Mouse (Mus musculus) testis, adult 2 months (tissue): ENCODE measurements around the gene Gin1. TPM values are rescaled to one million over a fixed set of nuclear protein-coding genes. Genes with fewer than 3 reads are reported as not detected.

Source experiments
- H3K27ac ChIP-seq: fragments of 200-500 bp; 2 replicates; pipeline ENCODE4 v1.5.1; 2012; ENCODE audit warnings: low read depth, low read length; ENCODE audit not compliant: control insufficient read depth, insufficient read depth
- H3K27me3 ChIP-seq: fragments of 200-500 bp; 2 replicates; pipeline ENCODE4 v1.6.1; 2012; ENCODE audit warnings: mild to moderate bottlenecking, low read length, moderate library complexity; ENCODE audit not compliant: control insufficient read depth, insufficient read depth
- H3K36me3 ChIP-seq: fragments of 200-500 bp; 2 replicates; pipeline ENCODE4 v1.6.1; 2012; ENCODE audit warnings: mild to moderate bottlenecking, low read length; ENCODE audit not compliant: control insufficient read depth, insufficient read depth
- H3K4me1 ChIP-seq: fragments of 200-500 bp; 2 replicates; pipeline ENCODE4 v1.6.1; 2012; ENCODE audit warnings: low read length; ENCODE audit not compliant: control insufficient read depth, insufficient read depth
- H3K4me3 ChIP-seq: fragments of 200-500 bp; 2 replicates; pipeline ENCODE4 v1.5.1; 2012; ENCODE audit warnings: low read depth, mild to moderate bottlenecking, low read length, moderate library complexity, mixed read lengths; ENCODE audit not compliant: control insufficient read depth
- CTCF ChIP-seq: fragments of 200-500 bp; IDR thresholded peaks from 2 replicates; pipeline ENCODE4 v1.5.1; 2012; ENCODE audit warnings: low read depth, mild to moderate bottlenecking, inconsistent platforms, low read length, moderate library complexity; ENCODE audit not compliant: control insufficient read depth, insufficient read depth, insufficient replicate concordance
- POLR2A ChIP-seq: fragments of 200-500 bp; IDR thresholded peaks from 2 replicates; pipeline ENCODE4 v1.6.1; 2012; ENCODE audit warnings: low read depth, mild to moderate bottlenecking, inconsistent platforms, low read length, moderate library complexity; ENCODE audit not compliant: control insufficient read depth
- polyA plus RNA-seq: library from polyadenylated mRNA; depleted of rRNA; stranded (reverse); fragments of >200 nt; gene quantifications from 2 replicates; pipeline ENCODE4 v1.2.3, GENCODE M21; 2012

Gene Gin1
- polyA plus RNA-seq, 1 experiment = 6.6 TPM

DNA sequence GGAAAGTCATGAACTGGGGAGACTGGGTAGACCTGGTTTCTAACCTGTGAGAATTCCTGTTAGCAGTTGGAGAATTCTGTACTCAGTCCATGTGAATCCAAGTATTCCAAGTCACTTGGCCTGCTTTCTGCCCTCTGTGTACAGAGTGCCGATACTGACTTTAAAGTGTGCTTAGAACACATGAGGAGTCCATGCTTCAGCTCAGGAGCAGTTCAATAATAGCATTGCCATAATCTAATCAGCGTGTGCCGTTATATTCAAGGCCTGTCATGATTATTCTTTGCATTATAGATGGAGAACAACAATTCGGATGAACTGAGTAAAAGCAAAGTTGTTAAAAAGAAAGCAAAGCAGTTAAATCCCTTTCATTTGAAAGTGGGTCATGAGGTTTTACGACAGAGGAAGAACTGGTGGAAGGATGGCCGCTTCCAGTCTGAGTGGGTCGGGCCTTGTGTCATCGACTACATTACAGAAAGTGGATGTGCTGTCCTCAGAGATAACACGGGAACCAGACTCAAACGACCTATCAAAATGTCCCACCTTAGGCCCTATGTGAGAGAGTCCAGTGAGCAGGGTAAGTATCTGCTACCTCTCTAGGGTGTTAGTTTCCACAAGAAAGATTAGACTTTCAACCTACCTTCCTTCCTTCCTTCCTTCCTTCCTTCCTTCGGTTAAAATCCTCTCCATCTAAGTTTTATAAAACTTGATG lies 15.9 kb downstream of the Gin1 start:
- no peak overlapping the region for H3K4me3 ChIP-seq
- H3K27me3 ChIP-seq = no peaks in the 10 kb centered on the region
- H3K4me1 ChIP-seq = no peaks in the 10 kb centered on the region
- H3K36me3 ChIP-seq = no peaks in the 10 kb centered on the region
- no peak overlapping the region for H3K27ac ChIP-seq
- TF ChIP-seq POLR2A (no peak), CTCF (no peak)

DNA sequence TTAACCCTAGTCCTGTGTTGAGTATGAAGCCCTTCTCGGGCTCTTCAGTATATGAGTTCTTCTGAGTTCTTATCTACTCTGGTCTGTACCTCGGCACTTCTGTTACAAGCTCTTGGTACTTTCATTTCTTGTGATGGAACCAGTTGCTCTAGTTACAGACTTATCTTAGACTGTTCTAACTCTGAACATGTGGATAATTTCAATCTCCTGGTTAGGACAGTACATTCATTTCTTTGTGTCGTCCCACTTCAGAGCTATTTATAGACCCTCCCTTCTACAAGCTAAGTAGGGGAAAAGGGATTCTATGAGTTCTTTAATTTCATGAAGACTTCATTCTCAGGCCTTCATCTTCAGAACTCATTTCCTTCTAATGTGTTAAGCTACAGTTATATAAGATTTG lies 17.7 kb downstream of the Gin1 start:
- TF ChIP-seq CTCF = no peak
- no peak for TF ChIP-seq POLR2A
- H3K27me3 ChIP-seq = no peaks in the 10 kb centered on the region
- H3K27ac ChIP-seq = no peak overlapping the region
- H3K4me1 ChIP-seq = no peaks in the 10 kb centered on the region
- no peaks in the 10 kb centered on the region for H3K36me3 ChIP-seq
- no peak overlapping the region for H3K4me3 ChIP-seq

DNA sequence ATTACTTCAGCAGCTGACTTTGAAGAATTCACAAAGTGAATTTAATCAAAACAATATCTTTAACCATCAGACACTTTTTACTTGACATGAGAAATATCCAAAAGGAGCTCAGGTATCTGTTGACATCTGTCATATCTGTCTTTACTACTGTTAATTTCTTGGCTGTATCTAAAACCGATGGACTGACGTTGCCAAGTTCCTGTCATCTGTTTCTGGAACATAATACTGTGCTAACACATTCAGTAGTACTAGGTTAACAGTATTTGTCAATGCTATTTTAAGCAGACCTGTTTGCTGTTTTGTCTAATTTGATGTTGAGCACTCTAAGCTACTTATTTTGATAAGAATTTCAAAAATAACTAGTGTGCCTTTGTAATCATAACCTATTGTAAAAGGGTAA lies 18.5 kb downstream of the Gin1 start:
- Histone ChIP-seq H3K4me1 (no peaks in the 10 kb centered on the region), H3K27me3 (no peaks in the 10 kb centered on the region), H3K36me3 (no peaks in the 10 kb centered on the region), H3K4me3 (no peak overlapping the region), H3K27ac (no peak overlapping the region)
- no peak for TF ChIP-seq CTCF
- no peak for TF ChIP-seq POLR2A

DNA sequence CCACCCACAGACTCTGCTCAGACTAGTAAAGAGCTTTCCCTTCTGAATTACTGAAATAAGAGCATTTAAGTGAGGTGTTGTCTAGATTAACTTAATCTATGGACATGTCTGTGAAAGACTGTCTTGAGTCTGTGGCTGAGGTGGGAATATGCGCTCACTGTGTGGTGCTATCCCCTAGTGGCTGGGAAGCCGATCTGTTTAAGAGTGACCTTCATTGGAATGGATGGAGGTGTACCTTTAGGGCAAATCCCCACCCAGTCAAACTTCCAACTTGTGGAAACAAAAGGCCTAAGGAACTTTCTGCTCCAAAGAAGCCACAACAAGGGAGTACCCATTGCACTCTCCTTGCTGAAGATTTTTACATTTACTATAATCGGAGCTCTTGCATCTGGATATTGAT lies 24.1 kb downstream of the Gin1 start:
- Histone ChIP-seq H3K4me1 (no peaks in the 10 kb centered on the region), H3K27me3 (no peaks in the 10 kb centered on the region), H3K4me3 (no peak overlapping the region), H3K27ac (no peak overlapping the region), H3K36me3 (no peaks in the 10 kb centered on the region)
- TF ChIP-seq POLR2A = no peak
- no peak for TF ChIP-seq CTCF

DNA sequence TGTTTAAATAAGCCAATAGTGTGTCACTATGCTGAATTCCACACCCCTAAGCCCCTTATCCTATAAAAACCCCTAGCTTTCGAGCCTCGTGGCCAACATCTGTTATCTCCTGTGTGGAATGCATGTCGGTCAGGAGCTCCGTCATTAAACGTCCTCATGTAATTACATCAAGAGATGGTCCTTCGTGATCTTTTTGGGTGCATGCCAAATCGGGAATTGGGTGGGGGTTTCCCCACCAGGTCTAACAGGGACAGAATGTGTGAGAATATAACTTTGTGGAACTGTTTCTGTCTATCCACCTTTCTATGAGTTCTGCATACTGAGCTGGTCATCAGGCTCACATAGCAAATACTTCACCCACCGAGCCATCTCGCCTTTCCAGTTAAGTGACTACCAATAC lies 26.0 kb downstream of the Gin1 start:
- H3K27ac ChIP-seq = no peak overlapping the region
- no peaks in the 10 kb centered on the region for H3K36me3 ChIP-seq
- H3K4me1 ChIP-seq = no peaks in the 10 kb centered on the region
- no peak for TF ChIP-seq POLR2A
- TF ChIP-seq CTCF = no peak
- no peak overlapping the region for H3K4me3 ChIP-seq
- H3K27me3 ChIP-seq = no peaks in the 10 kb centered on the region

DNA sequence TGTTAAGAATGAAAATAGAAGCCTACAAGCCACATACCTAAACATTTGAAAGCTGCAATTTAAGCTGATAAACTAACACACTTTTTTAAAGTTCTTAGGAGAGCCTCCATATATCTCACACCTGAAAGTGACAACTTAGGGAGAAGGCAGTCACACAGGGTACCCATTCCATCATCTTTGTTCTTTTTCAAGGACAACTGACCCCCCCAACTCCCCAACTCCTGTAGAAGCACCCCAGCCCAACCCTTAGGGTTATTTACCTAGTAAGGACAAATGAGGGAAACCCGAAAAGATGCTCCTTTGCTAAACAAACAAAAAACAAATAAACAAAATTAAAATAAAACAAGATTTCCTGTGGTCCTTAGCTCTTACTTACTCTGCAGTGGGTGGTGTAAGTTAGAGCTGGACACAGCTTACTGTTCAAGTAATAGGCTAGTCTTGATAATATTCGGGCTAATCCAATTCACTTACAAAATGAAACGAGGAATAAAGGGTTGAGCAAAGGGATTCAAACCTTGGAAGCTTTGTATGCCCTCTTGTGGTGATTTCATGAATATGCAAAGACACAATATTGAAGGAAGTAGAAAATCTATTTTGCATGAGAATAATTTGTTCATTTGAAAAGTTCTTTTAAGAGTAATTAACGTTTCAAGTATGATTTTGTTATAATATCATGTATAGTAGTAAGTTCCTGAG lies 32.4 kb downstream of the Gin1 start:
- Histone ChIP-seq H3K4me3 (no peak overlapping the region), H3K4me1 (no peaks in the 10 kb centered on the region), H3K27me3 (no peaks in the 10 kb centered on the region), H3K36me3 (no peaks in the 10 kb centered on the region), H3K27ac (no peak overlapping the region)
- no peak for TF ChIP-seq CTCF
- no peak for TF ChIP-seq POLR2A

DNA sequence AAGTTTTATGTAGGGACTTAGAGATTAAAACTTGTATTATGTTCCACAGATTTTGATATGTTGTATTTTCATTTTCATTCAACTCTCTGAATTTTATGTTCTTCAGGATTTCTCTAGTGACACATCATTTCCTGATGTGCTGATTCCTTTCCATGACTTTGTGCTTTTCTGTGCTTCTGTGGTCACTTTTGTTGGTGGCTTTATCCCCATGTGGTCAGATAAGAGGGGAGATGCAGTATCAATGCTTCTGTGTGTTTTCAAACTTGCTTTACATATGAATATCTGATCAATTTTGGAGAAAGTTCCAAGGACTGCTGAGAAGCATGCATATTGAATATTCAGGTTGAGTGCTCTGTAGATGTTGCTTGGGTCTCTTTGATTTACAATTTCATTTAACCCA lies 34.5 kb downstream of the Gin1 start:
- no peak overlapping the region for H3K27ac ChIP-seq
- TF ChIP-seq POLR2A (no peak), CTCF (no peak)
- H3K4me1 ChIP-seq = no peaks in the 10 kb centered on the region
- no peaks in the 10 kb centered on the region for H3K27me3 ChIP-seq
- no peaks in the 10 kb centered on the region for H3K36me3 ChIP-seq
- no peak overlapping the region for H3K4me3 ChIP-seq
